Mouse (Mus musculus) cerebellum, postnatal 14 days (tissue): Measurements from ENCODE around the gene Gm28539.
A peak's percentile ranks its signal among the peaks of the same experiment; 100 is the strongest.
"Not testable (repeated sequence)": the region's sequence is repeated elsewhere in the genome, so short reads cannot be mapped to it uniquely, and the experiment has no call there.

Experiments used
- DNase-seq, 2 experiments: peaks; one replicate each; pipeline ENCODE4 v3.0.0; 2021; ENCODE audit warnings: mixed read lengths in 2 of 2

Gene Gm28539

GRCm38 (mm10) chr16:18836468-18837208 lies at the start of gene Gm28539, which contains the start of gene 2510002D24Rik:
TSS of gene Gm28539 (plus strand) at chr16:18836584.
TSS of gene 2510002D24Rik (plus strand) at chr16:18836578.
- DNase-seq: peak; percentile 98 to 99

- DNase-seq: no peak
These were observed 49.7 kb upstream of the Gm28539 start for GRCm38 (mm10) chr16:18786652-18787051.

GRCm38 (mm10) chr16:18788627-18789406 lies 47.6 kb upstream of the Gm28539 start:
- no peak for DNase-seq

GRCm38 (mm10) chr16:18795223-18795899 lies 41.0 kb upstream of the Gm28539 start:
- no peak for DNase-seq

- DNase-seq: no peak
These were observed 39.7 kb upstream of the Gm28539 start for GRCm38 (mm10) chr16:18796645-18797044.

GRCm38 (mm10) chr16:18798151-18798550 lies 38.2 kb upstream of the Gm28539 start:
- DNase-seq: no peak

- peak; percentile 68 to 79 for DNase-seq
These were observed 37.5 kb upstream of the Gm28539 start for GRCm38 (mm10) chr16:18798841-18799240.

- no peak for DNase-seq
These were observed 30.6 kb upstream of the Gm28539 start for GRCm38 (mm10) chr16:18805746-18806145.

- no peak for DNase-seq
These were observed 27.4 kb upstream of the Gm28539 start for GRCm38 (mm10) chr16:18809001-18809400.

GRCm38 (mm10) chr16:18811032-18811431 lies 25.4 kb upstream of the Gm28539 start:
- peak in 1 of 2 experiments; percentile 48 for DNase-seq

- DNase-seq: peak; percentile 89 to 91
These were observed 24.7 kb upstream of the Gm28539 start, which contains the start of the genes Ufd1 and Cdc45 for GRCm38 (mm10) chr16:18811468-18812384. TSS of gene Ufd1 (plus strand) at chr16:18811779. TSS of gene Cdc45 (minus strand) at chr16:18811987.

- no peak for DNase-seq
These were observed 23.9 kb upstream of the Gm28539 start for GRCm38 (mm10) chr16:18812385-18812910.

GRCm38 (mm10) chr16:18822356-18822755 lies 14.0 kb upstream of the Gm28539 start:
- DNase-seq: no peak

- no peak for DNase-seq
These were observed 13.5 kb upstream of the Gm28539 start for GRCm38 (mm10) chr16:18822925-18823324.

- DNase-seq: no peak
These were observed 7.8 kb upstream of the Gm28539 start for GRCm38 (mm10) chr16:18828630-18829029.

- DNase-seq: peak in 1 of 2 experiments; percentile 10
These were observed 7.3 kb upstream of the Gm28539 start for GRCm38 (mm10) chr16:18829102-18829501.

- DNase-seq: no peak
These were observed 2.9 kb upstream of the Gm28539 start for GRCm38 (mm10) chr16:18833486-18833885.

GRCm38 (mm10) chr16:18836073-18836467 lies 314 bp upstream of the Gm28539 start:
- no peak for DNase-seq

GRCm38 (mm10) chr16:18838346-18838745 lies 2.0 kb downstream of the Gm28539 start:
- no peak for DNase-seq

- DNase-seq: no peak
These were observed 10.0 kb downstream of the Gm28539 start for GRCm38 (mm10) chr16:18846301-18846820.

GRCm38 (mm10) chr16:18849521-18850190 lies 13.3 kb downstream of the Gm28539 start:
- not testable (repeated sequence) for DNase-seq
